Mouse (Mus musculus) midbrain, embryonic 11.5 days (tissue): ENCODE results near the gene Dusp23. TPM values are rescaled to one million over a fixed set of nuclear protein-coding genes. Genes with fewer than 3 reads are reported as not detected.

Source experiments
- ATAC-seq: fragments of 200-750 bp; cut with Nextera tagmentation; 2 replicates; pipeline ENCODE4 v1.8.0; 2017; ENCODE audit warnings: moderate TSS enrichment, moderate library complexity; ENCODE audit not compliant: low FRiP score
- DNase-seq: peaks from one replicate; pipeline ENCODE4 v3.0.0; 2015; ENCODE audit warnings: low spot score; ENCODE audit errors: missing footprints
- H3K27ac ChIP-seq: fragments of 300-500 bp; sonication (generic); 2 replicates; pipeline ENCODE4 v1.5.1; 2014; ENCODE audit warnings: low read depth, low read length
- H3K27me3 ChIP-seq: fragments of 300-500 bp; sonication (generic); 2 replicates; pipeline ENCODE4 v1.6.1; 2014; ENCODE audit warnings: mild to moderate bottlenecking, low read length, moderate library complexity, mixed read lengths; ENCODE audit not compliant: control insufficient read depth, insufficient read depth
- H3K36me3 ChIP-seq: fragments of 300-500 bp; sonication (generic); 2 replicates; pipeline ENCODE4 v1.6.1; 2014; ENCODE audit warnings: mild to moderate bottlenecking, low read length, moderate library complexity, mixed read lengths; ENCODE audit not compliant: control insufficient read depth, insufficient read depth
- H3K4me1 ChIP-seq: fragments of 300-500 bp; sonication (generic); 2 replicates; pipeline ENCODE4 v1.6.1; 2014; ENCODE audit warnings: low read length; ENCODE audit not compliant: control insufficient read depth, insufficient read depth
- H3K4me2 ChIP-seq: fragments of 300-500 bp; sonication (generic); 2 replicates; pipeline ENCODE4 v1.6.1; 2014; ENCODE audit warnings: mild to moderate bottlenecking, moderate library complexity
- H3K4me3 ChIP-seq: fragments of 300-500 bp; sonication (generic); 2 replicates; pipeline ENCODE4 v1.5.1; 2014; ENCODE audit warnings: low read depth, low read length
- H3K9ac ChIP-seq: fragments of 300-500 bp; sonication (generic); 2 replicates; pipeline ENCODE4 v1.6.1; 2014; ENCODE audit warnings: low read length
- H3K9me3 ChIP-seq: fragments of 300-500 bp; sonication (generic); 2 replicates; pipeline ENCODE4 v1.6.1; 2016; ENCODE audit warnings: low read length; ENCODE audit not compliant: control insufficient read depth
- WGBS: fragments of 180-500 bp; shearing (Covaris S2); extraction: QIAGEN DNeasy Blood & Tissue Kit; methylation state at CpG from one replicate; pipeline ENCODE4 v1.1.7; 2014; 5-methylcytosine and 5-hydroxymethylcytosine counted together
- polyA plus RNA-seq: library from polyadenylated mRNA; unstranded; fragments of >200 nt; fragmentation: Nextera tagmentation; extraction: Ambion mirVana; gene quantifications from 2 replicates; pipeline ENCODE4 v1.2.1, GENCODE M21; 2014

Dusp23 gene
- 6.5 and 7.4 TPM in 2 replicates for polyA plus RNA-seq

GRCm38 (mm10) chr1:172632451-172633326, at the start of gene Dusp23:
Dusp23 (minus strand) TSS chr1:172632962.
- H3K27me3 ChIP-seq, result no peaks in the 10 kb centered on the region
- ATAC-seq (peak; percentile 99), DNase-seq (peak; percentile 99)
- H3K9me3 ChIP-seq, result no peaks in the 10 kb centered on the region
- peak within 1 kb of the TSS; percentile 41; the same call in 1 of the 2 replicates for H3K27ac ChIP-seq
- under 1% methylated on average over 48 of the region's 53 CpGs for WGBS
- no peaks in the 10 kb centered on the region for H3K36me3 ChIP-seq
- peak within 1 kb of the TSS; percentile 64 for H3K4me2 ChIP-seq
- peak within 1 kb of the TSS; percentile 64 for H3K4me3 ChIP-seq
- H3K4me1 ChIP-seq, result no peaks in the 10 kb centered on the region
- H3K9ac ChIP-seq, result peak within 1 kb of the TSS; percentile 66

GRCm38 (mm10) chr1:172680742-172681141, 48.0 kb upstream of the Dusp23 start:
- no peaks in the 10 kb centered on the region for H3K27me3 ChIP-seq
- no peak for DNase-seq
- 90% methylated on average over 4 of the region's 4 CpGs for WGBS

DNA sequence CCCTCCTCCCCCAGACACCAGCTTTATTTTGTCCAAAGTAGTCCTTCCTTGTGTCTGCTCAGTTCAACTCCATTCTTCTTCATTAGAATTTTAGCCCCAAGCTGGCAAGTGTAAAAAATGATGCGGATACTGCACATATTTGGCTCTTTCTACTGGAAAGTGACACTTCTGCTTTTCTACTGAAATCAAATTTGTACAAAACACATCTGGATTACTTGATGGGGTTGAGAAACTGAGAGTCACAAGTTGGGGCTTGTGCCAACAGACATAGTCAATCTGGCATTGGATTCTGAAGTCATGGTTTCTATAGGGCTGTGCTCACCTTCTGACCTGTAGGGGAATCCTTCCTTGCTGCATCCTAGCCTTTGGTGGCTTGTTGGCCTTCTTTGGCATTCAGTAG, 38.0 kb upstream of the Dusp23 start:
- Histone ChIP-seq H3K4me1 (peaks cover 5% of the 10 kb centered on the region; the same call in 1 of the 2 replicates), H3K36me3 (no peaks in the 10 kb centered on the region), H3K27me3 (no peaks in the 10 kb centered on the region), H3K9me3 (no peaks in the 10 kb centered on the region), H3K4me3 (no peak overlapping the region), H3K4me2 (no peak overlapping the region), H3K27ac (no peak overlapping the region), H3K9ac (no peak overlapping the region)
- DNase-seq (peak; percentile 45), ATAC-seq (no peak)
- 86% methylated on average over 1 of the region's 1 CpGs for WGBS

More at GRCm38 (mm10) chr1:172680742-172681141, 48.0 kb upstream of the Dusp23 start:
- no peaks in the 10 kb centered on the region for H3K9me3 ChIP-seq
- H3K4me1 ChIP-seq, result no peaks in the 10 kb centered on the region
- no peak overlapping the region for H3K4me2 ChIP-seq
- H3K9ac ChIP-seq, result no peak overlapping the region
- H3K36me3 ChIP-seq, result no peaks in the 10 kb centered on the region
- H3K27ac ChIP-seq, result no peak overlapping the region
- ATAC-seq, result no peak
- H3K4me3 ChIP-seq, result no peak overlapping the region

DNA sequence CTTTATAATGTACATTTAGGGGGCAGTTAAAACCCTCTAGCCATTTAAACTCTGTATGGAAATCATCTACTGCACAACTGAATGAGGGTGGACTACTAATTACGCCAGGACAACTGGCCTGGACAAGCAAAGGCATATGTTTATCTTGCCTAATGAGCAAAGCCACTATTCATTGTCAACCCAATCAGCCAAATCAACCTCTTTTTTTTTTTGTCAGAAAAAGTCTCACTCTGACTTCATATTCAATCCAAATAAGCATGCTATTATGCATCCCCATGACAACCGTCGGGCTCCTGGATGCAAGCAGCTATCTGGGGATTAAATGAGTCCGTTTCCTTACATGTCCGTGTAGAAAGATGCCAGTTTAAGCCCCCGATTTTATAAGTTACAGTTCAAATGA, 34.8 kb upstream of the Dusp23 start:
- no peak overlapping the region for H3K27ac ChIP-seq
- no peaks in the 10 kb centered on the region for H3K36me3 ChIP-seq
- H3K9me3 ChIP-seq, result no peaks in the 10 kb centered on the region
- H3K4me2 ChIP-seq, result no peak overlapping the region
- 33% methylated on average over 6 of the region's 6 CpGs for WGBS
- H3K4me1 ChIP-seq, result peaks cover 5% of the 10 kb centered on the region; the same call in 1 of the 2 replicates
- H3K4me3 ChIP-seq, result no peak overlapping the region
- ATAC-seq (peak; percentile 71; the same call in 1 of the 2 replicates), DNase-seq (peak; percentile 73)
- H3K27me3 ChIP-seq, result no peaks in the 10 kb centered on the region
- no peak overlapping the region for H3K9ac ChIP-seq

GRCm38 (mm10) chr1:172665457-172665856, 32.7 kb upstream of the Dusp23 start:
- no peaks in the 10 kb centered on the region for H3K36me3 ChIP-seq
- H3K9ac ChIP-seq, result no peak overlapping the region
- H3K27me3 ChIP-seq, result no peaks in the 10 kb centered on the region
- peak; percentile 61 for DNase-seq
- ATAC-seq, result no peak
- no peak overlapping the region for H3K4me2 ChIP-seq
- whole genome bisulfite sequencing, result 79% methylated on average over 2 of the region's 2 CpGs
- no peak overlapping the region for H3K27ac ChIP-seq
- peaks cover 5% of the 10 kb centered on the region; the same call in 1 of the 2 replicates for H3K4me1 ChIP-seq
- H3K4me3 ChIP-seq, result no peak overlapping the region
- no peaks in the 10 kb centered on the region for H3K9me3 ChIP-seq

- ATAC-seq, result no peak
- no peaks in the 10 kb centered on the region for H3K4me1 ChIP-seq
- WGBS, result 91% methylated on average over 8 of the region's 8 CpGs
Observed at GRCm38 (mm10) chr1:172659688-172660087, 26.9 kb upstream of the Dusp23 start.

GRCm38 (mm10) chr1:172657266-172657665, 24.5 kb upstream of the Dusp23 start:
- Histone ChIP-seq H3K9me3 (no peaks in the 10 kb centered on the region), H3K36me3 (no peaks in the 10 kb centered on the region), H3K27me3 (no peaks in the 10 kb centered on the region; the same call in 1 of the 2 replicates), H3K4me3 (no peak overlapping the region), H3K27ac (no peak overlapping the region), H3K9ac (no peak overlapping the region), H3K4me1 (no peaks in the 10 kb centered on the region), H3K4me2 (no peak overlapping the region)
- ATAC-seq (no peak), DNase-seq (peak; percentile 60)
- WGBS, result 67% methylated on average over 3 of the region's 3 CpGs

More at GRCm38 (mm10) chr1:172659688-172660087, 26.9 kb upstream of the Dusp23 start:
- Histone ChIP-seq H3K36me3 (no peaks in the 10 kb centered on the region), H3K9ac (no peak overlapping the region), H3K4me3 (no peak overlapping the region), H3K27ac (no peak overlapping the region), H3K4me2 (no peak overlapping the region), H3K27me3 (no peaks in the 10 kb centered on the region; the same call in 1 of the 2 replicates), H3K9me3 (no peaks in the 10 kb centered on the region)
- peak; percentile 73 for DNase-seq

GRCm38 (mm10) chr1:172653900-172654299, 21.1 kb upstream of the Dusp23 start:
- no peak for ATAC-seq
- peak; percentile 53 for DNase-seq
- H3K27me3 ChIP-seq, result no peaks in the 10 kb centered on the region
- no peaks in the 10 kb centered on the region for H3K36me3 ChIP-seq
- H3K4me2 ChIP-seq, result no peak overlapping the region
- no peaks in the 10 kb centered on the region for H3K4me1 ChIP-seq
- no peak overlapping the region for H3K27ac ChIP-seq
- H3K9ac ChIP-seq, result no peak overlapping the region
- H3K4me3 ChIP-seq, result no peak overlapping the region
- 85% methylated on average over 6 of the region's 6 CpGs for WGBS
- H3K9me3 ChIP-seq, result no peaks in the 10 kb centered on the region

DNA sequence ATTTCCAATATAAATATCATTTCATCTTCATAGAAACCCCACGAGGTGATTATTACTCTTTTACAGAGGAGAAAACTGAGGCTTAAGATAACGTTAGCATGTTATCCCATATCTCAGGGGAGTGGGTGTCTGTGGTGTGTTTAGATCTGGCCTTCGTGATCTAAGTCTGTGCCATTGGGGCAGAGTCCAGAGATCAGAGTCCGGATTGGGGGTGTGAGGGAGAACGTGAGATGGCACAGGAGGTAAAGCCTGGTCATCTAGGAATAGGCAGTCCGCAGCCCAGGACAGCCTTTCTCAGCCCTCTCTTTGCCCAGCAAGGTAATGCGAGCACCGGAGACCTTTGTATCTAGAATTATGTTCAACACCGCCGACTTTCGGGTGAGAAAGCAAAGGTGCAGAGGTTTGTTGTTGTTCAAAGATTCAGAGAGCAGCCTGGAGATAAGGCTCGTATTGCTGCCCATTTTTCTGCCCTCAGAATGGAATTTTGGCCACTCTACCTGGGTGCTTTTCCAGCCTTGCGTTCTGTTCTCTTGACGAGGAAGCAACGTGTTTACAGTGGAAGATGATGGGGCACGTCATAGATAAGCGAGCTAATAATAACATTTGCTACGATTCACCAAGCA, 19.4 kb upstream of the Dusp23 start:
- H3K9ac ChIP-seq, result no peak overlapping the region
- peak; percentile 31 for DNase-seq
- H3K9me3 ChIP-seq, result no peaks in the 10 kb centered on the region
- ATAC-seq, result no peak
- no peaks in the 10 kb centered on the region for H3K36me3 ChIP-seq
- no peak overlapping the region for H3K4me2 ChIP-seq
- WGBS, result 86% methylated on average over 18 of the region's 18 CpGs
- no peaks in the 10 kb centered on the region for H3K27me3 ChIP-seq
- H3K4me3 ChIP-seq, result no peak overlapping the region
- no peaks in the 10 kb centered on the region for H3K4me1 ChIP-seq
- H3K27ac ChIP-seq, result no peak overlapping the region
